Mouse (Mus musculus): ENCODE data around the gene Cdk14.

DNA sequence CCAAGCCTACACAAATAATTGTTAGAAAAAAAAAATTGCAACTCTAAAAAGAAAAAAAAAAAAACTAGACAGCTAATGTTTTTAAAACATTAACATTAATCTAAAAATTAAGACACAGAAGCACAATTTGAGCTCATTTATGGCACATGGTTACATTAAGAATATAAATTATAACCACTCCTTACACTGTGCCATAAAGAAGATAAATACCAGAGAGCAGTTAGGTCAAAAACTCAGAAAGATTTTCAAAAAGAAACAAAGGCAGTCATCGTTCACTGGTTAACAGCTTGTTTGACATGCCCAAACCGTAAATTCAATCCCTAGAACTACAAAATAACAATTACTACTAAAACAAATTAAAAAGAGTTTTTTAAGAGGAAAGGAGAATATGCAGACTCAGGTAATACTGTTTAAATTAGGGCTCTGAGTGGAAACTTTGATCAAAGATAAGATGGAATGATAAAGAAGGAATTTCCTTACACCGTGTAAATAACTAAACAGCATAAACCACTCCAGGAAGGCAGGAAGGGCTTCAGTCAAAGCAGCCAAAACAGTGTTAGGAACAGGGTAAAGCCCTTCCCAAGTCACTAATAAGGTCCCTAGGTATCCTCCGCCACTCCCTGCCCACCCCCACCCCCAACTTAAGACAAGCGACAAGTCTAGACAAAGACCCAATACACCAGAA is 65.3 kb downstream of the Cdk14 start:
- TF ChIP-seq POLR2A (IDR thresholded peaks at IDR 0.05; ENCODE audit: control insufficient read depth, low read depth, low read length) (no peak), CTCF (IDR thresholded peaks at IDR 0.05; ENCODE audit: control insufficient read depth, insufficient read depth, insufficient replicate concordance, low read depth, low read length) (no peak)

Measured in testis, adult 2 months (tissue).